Mouse (Mus musculus) limb, embryonic 15.5 days (tissue): ENCODE measurements around the gene Lrmda. TPM values are rescaled to one million over a fixed set of nuclear protein-coding genes. Genes with fewer than 3 reads are reported as not detected.

ENCODE experiments used
- ATAC-seq: fragments of 200-750 bp; cut with Nextera tagmentation; 2 replicates; pipeline ENCODE4 v1.8.0; 2017; ENCODE audit warnings: low read depth, moderate TSS enrichment; ENCODE audit not compliant: insufficient number of reproducible peaks, low FRiP score, low TSS enrichment
- H3K27ac ChIP-seq: fragments of 300-500 bp; sonication (generic); 2 replicates; pipeline ENCODE4 v1.5.1; 2015; ENCODE audit warnings: moderate library complexity, mild to moderate bottlenecking, inconsistent platforms
- H3K27me3 ChIP-seq: fragments of 300-500 bp; sonication (generic); 2 replicates; pipeline ENCODE4 v1.6.1; 2015; ENCODE audit warnings: inconsistent platforms
- H3K36me3 ChIP-seq: fragments of 300-500 bp; sonication (generic); 2 replicates; pipeline ENCODE4 v1.6.1; 2015; ENCODE audit warnings: inconsistent platforms
- H3K4me1 ChIP-seq: fragments of 300-500 bp; sonication (generic); 2 replicates; pipeline ENCODE4 v1.6.1; 2015; ENCODE audit warnings: inconsistent platforms
- H3K4me2 ChIP-seq: fragments of 300-500 bp; sonication (generic); 2 replicates; pipeline ENCODE4 v1.6.1; 2015; ENCODE audit warnings: mild to moderate bottlenecking, inconsistent platforms
- H3K4me3 ChIP-seq: fragments of 300-500 bp; sonication (generic); 2 replicates; pipeline ENCODE4 v1.5.1; 2015; ENCODE audit warnings: mild to moderate bottlenecking, inconsistent platforms
- H3K9ac ChIP-seq: fragments of 300-500 bp; sonication (generic); 2 replicates; pipeline ENCODE4 v1.6.1; 2015; ENCODE audit warnings: inconsistent platforms
- H3K9me3 ChIP-seq: fragments of 300-500 bp; sonication (generic); 2 replicates; pipeline ENCODE4 v1.6.1; 2016; ENCODE audit warnings: inconsistent platforms
- WGBS: fragments of 180-500 bp; shearing (Covaris S2); methylation state at CpG from one replicate; pipeline ENCODE4 v1.1.7; 2015; 5-methylcytosine and 5-hydroxymethylcytosine counted together
- polyA plus RNA-seq: library from polyadenylated mRNA; unstranded; fragments of >200 nt; fragmentation: Nextera tagmentation; extraction: Ambion mirVana; gene quantifications from 2 replicates; pipeline ENCODE4 v1.2.1, GENCODE M21; 2015

Lrmda gene
- polyA plus RNA-seq, 1 experiment from 2014 or later = 0.17 TPM

DNA sequence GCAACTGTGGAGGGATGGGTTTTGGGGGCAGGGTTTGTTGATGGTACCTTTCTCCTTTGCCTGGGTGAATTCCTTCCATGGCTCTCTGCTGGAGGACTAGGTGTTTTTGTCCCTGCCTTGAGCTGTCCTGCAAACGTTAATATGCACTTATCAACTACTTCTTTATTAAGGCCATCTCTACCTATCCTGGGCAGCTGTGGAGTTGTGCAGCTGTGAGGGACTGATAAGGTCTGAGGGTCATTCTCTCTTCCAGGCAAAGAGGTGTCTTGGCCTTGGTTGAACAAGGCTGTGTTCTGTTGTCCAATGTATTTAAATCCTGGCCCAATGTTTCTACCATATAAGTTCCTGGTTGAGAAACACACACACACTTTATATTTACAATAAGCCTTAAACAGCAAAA is 29.8 kb downstream of the Lrmda start:
- no peak overlapping the region for H3K27ac ChIP-seq
- 0 out of 2 replicates have a peak, but pooled peaks cover 5% of the 10 kb centered on the region for H3K27me3 ChIP-seq
- no peak overlapping the region for H3K4me2 ChIP-seq
- no peaks in the 10 kb centered on the region for H3K36me3 ChIP-seq
- H3K9me3 ChIP-seq = no peaks in the 10 kb centered on the region
- H3K4me3 ChIP-seq = no peak overlapping the region
- WGBS = 37% methylated on average over 1 of the region's 1 CpGs
- no peak overlapping the region for H3K9ac ChIP-seq
- H3K4me1 ChIP-seq = peaks cover 24% of the 10 kb centered on the region
- no peak for ATAC-seq

DNA sequence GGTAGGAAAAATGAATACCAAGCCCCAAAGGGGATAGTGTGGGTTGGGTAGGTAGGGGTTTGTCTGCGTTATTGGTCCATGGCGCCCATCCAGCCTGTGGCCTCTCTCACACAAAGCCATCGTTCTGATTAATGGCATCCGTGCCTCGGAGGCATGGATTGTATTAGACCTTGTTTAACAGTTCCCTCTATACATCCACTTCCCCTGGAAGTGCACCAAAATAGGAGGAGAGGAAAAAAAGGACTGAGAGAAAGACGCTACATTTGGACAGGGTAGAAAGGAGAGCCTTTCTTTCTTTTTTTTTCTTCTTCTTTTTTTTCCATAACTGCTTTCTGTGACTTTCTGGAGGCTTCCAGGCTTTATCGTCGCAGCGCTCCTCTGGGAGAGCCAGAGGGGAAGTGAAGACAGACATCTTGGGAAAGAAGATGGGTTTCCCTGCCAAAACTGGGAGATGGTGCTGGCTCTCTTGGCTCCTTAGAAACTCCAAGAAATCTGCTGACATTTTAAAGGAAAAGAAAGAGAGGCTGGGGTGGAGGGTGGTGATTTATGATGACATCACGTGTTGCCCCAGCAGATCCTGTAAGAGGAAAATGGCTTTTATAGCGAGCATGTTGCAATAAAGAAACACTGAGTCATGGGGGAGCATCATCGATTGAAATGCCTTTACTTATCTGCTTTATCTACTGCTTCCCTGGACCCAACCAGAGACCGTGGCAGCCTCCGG is 32.6 kb downstream of the Lrmda start:
- Histone ChIP-seq H3K4me1 (peaks cover 28% of the 10 kb centered on the region), H3K4me3 (no peak overlapping the region), H3K27me3 (peaks cover 3% of the 10 kb centered on the region; the same call in 1 of the 2 replicates), H3K27ac (0 out of 2 replicates have a peak overlapping the region, but pooled peaks have one; percentile 7), H3K36me3 (no peaks in the 10 kb centered on the region), H3K4me2 (peak overlapping the region; percentile 17), H3K9ac (no peak overlapping the region), H3K9me3 (no peaks in the 10 kb centered on the region)
- WGBS = 36% methylated on average over 14 of the region's 14 CpGs
- no peak for ATAC-seq

DNA sequence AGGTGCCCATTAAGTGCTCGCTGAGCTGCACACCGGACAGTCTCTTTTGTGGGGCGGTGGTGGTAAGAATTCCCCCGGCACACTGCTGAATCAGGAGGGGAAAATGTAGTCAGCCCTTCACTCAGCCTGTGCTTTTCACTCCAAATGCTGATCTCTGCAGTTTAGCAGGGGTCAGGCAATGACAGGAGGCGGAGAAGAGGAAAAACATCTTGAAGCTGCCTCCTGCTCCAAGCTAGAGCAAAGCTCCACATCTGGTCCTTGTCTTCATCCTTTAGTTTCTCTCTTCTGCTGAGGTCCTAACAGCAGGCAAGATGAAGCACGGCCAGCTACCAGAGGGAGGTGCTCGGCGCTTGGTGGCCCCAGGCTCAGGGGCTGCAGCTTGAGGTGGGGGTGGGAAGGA is 36.1 kb downstream of the Lrmda start:
- WGBS = 56% methylated on average over 8 of the region's 8 CpGs
- H3K36me3 ChIP-seq = no peaks in the 10 kb centered on the region
- no peaks in the 10 kb centered on the region for H3K9me3 ChIP-seq
- peaks cover 15% of the 10 kb centered on the region; the same call in 1 of the 2 replicates for H3K4me1 ChIP-seq
- no peak overlapping the region for H3K4me3 ChIP-seq
- peaks cover 2% of the 10 kb centered on the region; the same call in 1 of the 2 replicates for H3K27me3 ChIP-seq
- ATAC-seq = no peak
- no peak overlapping the region for H3K4me2 ChIP-seq
- H3K27ac ChIP-seq = no peak overlapping the region
- H3K9ac ChIP-seq = no peak overlapping the region

- Histone ChIP-seq H3K4me3 (no peak overlapping the region), H3K27me3 (peaks cover 4% of the 10 kb centered on the region; the same call in 1 of the 2 replicates), H3K9me3 (no peaks in the 10 kb centered on the region), H3K9ac (no peak overlapping the region), H3K27ac (no peak overlapping the region), H3K36me3 (no peaks in the 10 kb centered on the region), H3K4me1 (peaks cover 15% of the 10 kb centered on the region; the same call in 1 of the 2 replicates), H3K4me2 (no peak overlapping the region)
- no peak for ATAC-seq
- 78% methylated on average over 4 of the region's 4 CpGs for WGBS
These were observed 36.7 kb downstream of the Lrmda start for GRCm38 (mm10) chr14:22056246-22056645.

DNA sequence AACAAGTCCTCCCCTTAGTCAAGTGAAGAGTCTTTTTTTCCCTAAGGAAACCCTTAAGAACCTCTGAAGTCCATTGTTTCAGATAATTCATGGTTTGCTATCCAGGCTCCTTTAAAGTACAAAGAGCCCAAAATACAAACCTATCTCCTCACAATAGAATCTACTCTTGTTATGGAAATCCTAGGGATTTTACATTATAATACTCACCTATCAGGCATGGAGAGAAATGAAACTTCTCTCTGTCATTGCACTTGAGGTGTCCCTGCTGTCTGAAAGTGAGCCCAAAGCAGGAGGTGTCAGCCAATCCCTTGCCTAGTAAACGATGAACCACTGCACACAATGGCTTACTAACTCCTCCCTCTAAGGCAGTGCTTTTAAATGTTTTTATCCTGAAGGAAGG is 39.2 kb downstream of the Lrmda start:
- WGBS = 65% methylated on average over 1 of the region's 1 CpGs
- H3K27me3 ChIP-seq = peaks cover 4% of the 10 kb centered on the region; the same call in 1 of the 2 replicates

DNA sequence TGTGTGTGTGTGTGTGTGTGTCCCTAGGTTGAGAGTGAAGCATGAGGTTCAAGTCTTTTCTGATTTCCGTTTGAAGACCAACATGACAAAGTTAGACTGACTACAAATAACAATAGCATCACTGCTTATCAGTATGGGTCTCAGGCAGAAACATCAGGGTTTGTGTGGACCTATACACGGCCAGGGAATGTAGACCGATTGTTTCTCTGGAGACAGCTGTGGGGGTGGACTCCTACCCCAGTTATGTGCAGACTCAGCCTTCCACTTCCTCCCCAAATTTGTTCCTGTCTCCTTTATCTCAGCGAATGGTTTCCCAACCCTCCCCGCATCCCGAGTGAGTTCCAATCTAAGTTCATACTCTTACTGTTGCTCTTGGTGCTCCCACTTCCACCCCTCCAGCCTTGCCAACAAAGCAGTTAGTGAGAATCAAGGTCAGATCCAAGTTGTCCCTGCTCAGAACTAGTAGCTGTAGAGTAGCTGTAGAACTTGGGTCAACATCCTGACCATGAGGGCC is 39.9 kb downstream of the Lrmda start:
- H3K27ac ChIP-seq = no peak overlapping the region
- H3K4me1 ChIP-seq = 0 out of 2 replicates have a peak, but pooled peaks cover 4% of the 10 kb centered on the region
- no peak overlapping the region for H3K9ac ChIP-seq
- 88% methylated on average over 6 of the region's 6 CpGs for WGBS
- H3K9me3 ChIP-seq = no peaks in the 10 kb centered on the region
- ATAC-seq = no peak
- no peak overlapping the region for H3K4me2 ChIP-seq
- peaks cover 4% of the 10 kb centered on the region; the same call in 1 of the 2 replicates for H3K27me3 ChIP-seq
- no peaks in the 10 kb centered on the region for H3K36me3 ChIP-seq
- H3K4me3 ChIP-seq = no peak overlapping the region

More for the DNA sequence above, 39.2 kb downstream of the Lrmda start:
- H3K4me1 ChIP-seq = 0 out of 2 replicates have a peak, but pooled peaks cover 4% of the 10 kb centered on the region
- H3K4me2 ChIP-seq = no peak overlapping the region
- no peak for ATAC-seq
- H3K36me3 ChIP-seq = no peaks in the 10 kb centered on the region
- no peak overlapping the region for H3K27ac ChIP-seq
- no peak overlapping the region for H3K4me3 ChIP-seq
- H3K9me3 ChIP-seq = no peaks in the 10 kb centered on the region
- H3K9ac ChIP-seq = no peak overlapping the region

GRCm38 (mm10) chr14:22060787-22061186 is 41.3 kb downstream of the Lrmda start:
- no peak overlapping the region for H3K27ac ChIP-seq
- 0 out of 2 replicates have a peak, but pooled peaks cover 3% of the 10 kb centered on the region for H3K4me1 ChIP-seq
- H3K4me2 ChIP-seq = no peak overlapping the region
- WGBS = 31% methylated on average over 7 of the region's 7 CpGs
- H3K9me3 ChIP-seq = no peaks in the 10 kb centered on the region
- no peak overlapping the region for H3K4me3 ChIP-seq
- no peak for ATAC-seq
- no peaks in the 10 kb centered on the region for H3K36me3 ChIP-seq
- H3K27me3 ChIP-seq = peaks cover 4% of the 10 kb centered on the region; the same call in 1 of the 2 replicates
- no peak overlapping the region for H3K9ac ChIP-seq

DNA sequence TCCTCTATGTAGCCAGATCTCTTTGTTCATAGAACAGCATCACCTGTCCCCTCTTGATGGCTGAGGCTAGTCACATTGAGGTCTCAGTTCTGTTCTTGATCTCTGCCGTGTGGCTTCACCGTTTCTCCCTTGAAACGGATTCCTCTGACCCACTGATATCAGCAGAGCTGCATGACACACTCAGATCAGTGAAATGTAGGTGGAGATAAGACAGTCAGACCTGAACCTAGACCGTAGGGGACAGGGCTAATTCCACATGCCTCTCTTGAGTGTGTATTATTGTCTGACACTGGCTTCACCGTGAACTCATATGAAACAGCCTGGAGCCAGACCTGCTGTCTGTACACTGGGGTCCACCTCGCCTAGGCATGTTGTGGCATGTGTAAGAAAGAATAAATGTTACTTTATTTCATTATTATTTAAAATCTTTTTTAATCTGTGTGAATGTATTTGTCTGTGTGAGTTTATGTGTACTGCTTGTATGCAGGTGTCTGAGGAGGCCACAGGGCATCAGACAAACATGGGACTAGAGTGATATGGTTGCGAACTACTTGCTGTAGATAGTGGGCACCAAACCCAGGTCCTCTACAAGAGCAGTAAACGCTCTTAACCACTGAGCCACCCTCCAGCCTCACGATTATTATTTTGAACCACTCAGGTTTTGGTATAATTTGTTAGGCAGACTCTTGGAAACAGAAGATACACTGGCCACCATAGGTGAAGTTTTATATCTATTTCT is 42.8 kb downstream of the Lrmda start:
- Histone ChIP-seq H3K27ac (no peak overlapping the region), H3K9me3 (no peaks in the 10 kb centered on the region), H3K4me2 (no peak overlapping the region), H3K36me3 (no peaks in the 10 kb centered on the region), H3K4me1 (no peaks in the 10 kb centered on the region), H3K4me3 (no peak overlapping the region), H3K27me3 (0 out of 2 replicates have a peak, but pooled peaks cover 4% of the 10 kb centered on the region), H3K9ac (no peak overlapping the region)
- no peak for ATAC-seq
- WGBS = 77% methylated on average over 9 of the region's 9 CpGs

- Histone ChIP-seq H3K4me2 (no peak overlapping the region), H3K36me3 (no peaks in the 10 kb centered on the region), H3K27me3 (peaks cover 8% of the 10 kb centered on the region; the same call in 1 of the 2 replicates), H3K9ac (no peak overlapping the region), H3K27ac (no peak overlapping the region), H3K9me3 (no peaks in the 10 kb centered on the region), H3K4me3 (no peak overlapping the region), H3K4me1 (0 out of 2 replicates have a peak, but pooled peaks cover 2% of the 10 kb centered on the region)
- no peak for ATAC-seq
- WGBS = 25% methylated on average over 2 of the region's 2 CpGs
These were observed 49.7 kb downstream of the Lrmda start for GRCm38 (mm10) chr14:22069169-22069568.

DNA sequence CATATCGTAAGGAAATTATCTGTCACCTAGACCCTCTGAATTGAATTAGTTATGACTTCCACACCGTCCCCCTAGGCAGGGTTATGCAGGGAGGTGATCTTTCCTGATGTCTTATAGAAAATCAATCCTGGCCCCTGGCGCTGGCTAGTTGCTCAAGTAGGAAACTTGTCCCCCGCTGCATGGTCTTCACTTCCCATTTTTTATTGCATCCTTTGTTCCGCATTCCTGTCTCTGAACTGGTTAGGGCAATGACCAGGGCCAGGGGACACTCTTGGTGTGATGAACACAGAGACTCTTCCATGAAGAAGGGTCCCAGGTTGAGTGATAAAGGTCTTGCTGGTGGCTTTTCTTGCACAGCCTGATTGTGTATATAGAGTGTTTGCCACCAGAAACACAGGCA is 53.9 kb downstream of the Lrmda start:
- WGBS = 72% methylated on average over 5 of the region's 5 CpGs
- ATAC-seq = no peak

DNA sequence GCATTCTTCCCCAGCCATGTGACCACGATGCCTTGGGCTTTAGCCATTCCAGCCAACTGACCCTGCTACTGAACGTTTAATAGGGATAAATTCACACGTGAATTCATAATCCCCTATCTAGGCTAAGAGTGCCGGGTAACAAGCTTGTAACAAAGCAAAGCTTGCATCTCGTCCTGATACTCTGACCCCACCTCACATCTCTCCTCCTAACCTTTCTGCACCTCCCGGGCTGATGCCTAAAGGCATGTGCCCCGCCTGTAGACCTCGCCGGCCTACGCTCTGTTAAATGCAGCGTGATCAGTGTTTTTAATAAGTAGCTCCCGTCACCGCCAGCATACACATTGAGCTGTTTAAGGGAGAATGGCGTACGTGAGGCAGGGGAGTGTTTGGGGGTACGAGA is 54.7 kb downstream of the Lrmda start:
- H3K27ac ChIP-seq = no peak overlapping the region
- no peak overlapping the region for H3K9ac ChIP-seq
- no peaks in the 10 kb centered on the region for H3K36me3 ChIP-seq
- no peaks in the 10 kb centered on the region for H3K9me3 ChIP-seq
- WGBS = 22% methylated on average over 16 of the region's 16 CpGs
- no peak for ATAC-seq
- H3K27me3 ChIP-seq = 0 out of 2 replicates have a peak, but pooled peaks cover 4% of the 10 kb centered on the region
- peaks cover 8% of the 10 kb centered on the region; the same call in 1 of the 2 replicates for H3K4me1 ChIP-seq
- peak overlapping the region; percentile 13; the same call in 1 of the 2 replicates for H3K4me2 ChIP-seq
- no peak overlapping the region for H3K4me3 ChIP-seq

More for the DNA sequence above, 53.9 kb downstream of the Lrmda start:
- no peak overlapping the region for H3K4me2 ChIP-seq
- H3K4me3 ChIP-seq = no peak overlapping the region
- no peak overlapping the region for H3K27ac ChIP-seq
- H3K36me3 ChIP-seq = no peaks in the 10 kb centered on the region
- no peak overlapping the region for H3K9ac ChIP-seq
- H3K27me3 ChIP-seq = 0 out of 2 replicates have a peak, but pooled peaks cover 4% of the 10 kb centered on the region
- peaks cover 8% of the 10 kb centered on the region; the same call in 1 of the 2 replicates for H3K4me1 ChIP-seq
- no peaks in the 10 kb centered on the region for H3K9me3 ChIP-seq
